Mouse (Mus musculus): ENCODE results near the gene Olfr521.
"Not testable (repeated sequence)": the region's sequence is repeated elsewhere in the genome, so short reads cannot be mapped to it uniquely, and the experiment has no call there.

DNA sequence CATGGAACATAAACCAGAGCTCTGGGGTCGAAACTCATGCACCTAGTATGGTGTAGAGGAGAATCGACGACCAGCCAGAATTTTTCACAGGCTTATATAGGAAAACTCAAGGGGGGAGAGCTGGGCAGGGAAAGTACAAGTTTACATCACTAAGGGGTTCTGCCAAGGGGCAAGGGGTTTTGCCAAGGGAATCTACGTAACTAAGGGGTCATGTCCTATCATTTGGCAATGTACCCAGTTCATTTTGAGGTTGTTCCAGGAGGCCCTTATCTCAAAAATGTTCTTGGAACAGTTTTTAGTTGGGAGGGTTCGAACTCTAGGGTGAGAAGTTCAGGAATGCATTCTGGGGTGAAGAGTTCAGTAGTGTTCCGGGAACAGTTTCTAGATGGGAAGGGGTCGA lies 43.7 kb downstream of the Olfr521 start:
- TF ChIP-seq GATA1, TAL1 (IDR thresholded peaks at IDR 0.05; ENCODE audit: low read length): not testable (repeated sequence)
